Mouse (Mus musculus) heart, embryonic 12.5 days (tissue): ENCODE measurements around the gene Pip4k2c. TPM values are rescaled to one million over a fixed set of nuclear protein-coding genes. Genes with fewer than 3 reads are reported as not detected.
A peak's percentile ranks its signal among the peaks of the same experiment; 100 is the strongest.

ENCODE experiments used
- ATAC-seq: fragments of 200-750 bp; cut with Nextera tagmentation; 2 replicates; pipeline ENCODE4 v1.8.0; 2017; ENCODE audit warnings: moderate TSS enrichment, moderate library complexity; ENCODE audit not compliant: insufficient number of reproducible peaks, low FRiP score
- H3K27ac ChIP-seq: fragments of 300-500 bp; sonication (generic); 2 replicates; pipeline ENCODE4 v1.5.1; 2016; ENCODE audit warnings: mild to moderate bottlenecking, moderate library complexity; ENCODE audit not compliant: poor library complexity, severe bottlenecking
- H3K27me3 ChIP-seq: fragments of 300-500 bp; sonication (generic); replicated peaks from 2 replicates; pipeline ENCODE4 v1.6.1; 2016; ENCODE audit warnings: mild to moderate bottlenecking, moderate library complexity
- H3K36me3 ChIP-seq: fragments of 300-500 bp; sonication (generic); 2 replicates; pipeline ENCODE4 v1.6.1; 2016; ENCODE audit warnings: mild to moderate bottlenecking, moderate library complexity
- H3K4me1 ChIP-seq: fragments of 300-500 bp; sonication (generic); replicated peaks from 2 replicates; pipeline ENCODE4 v1.6.1; 2016; ENCODE audit warnings: mild to moderate bottlenecking
- H3K4me2 ChIP-seq: fragments of 300-500 bp; sonication (generic); 2 replicates; pipeline ENCODE4 v1.6.1; 2016; ENCODE audit warnings: mild to moderate bottlenecking, moderate library complexity
- H3K4me3 ChIP-seq: fragments of 300-500 bp; sonication (generic); 2 replicates; pipeline ENCODE4 v1.5.1; 2016; ENCODE audit warnings: mild to moderate bottlenecking
- H3K9ac ChIP-seq: fragments of 300-500 bp; sonication (generic); 2 replicates; pipeline ENCODE4 v1.6.1; 2016; ENCODE audit warnings: mild to moderate bottlenecking, moderate library complexity
- H3K9me3 ChIP-seq: fragments of 300-500 bp; sonication (generic); replicated peaks from 2 replicates; pipeline ENCODE4 v1.6.1; 2016; ENCODE audit warnings: mild to moderate bottlenecking, moderate library complexity
- WGBS: fragments of 180-500 bp; shearing (Covaris S2); methylation state at CpG from one replicate; pipeline ENCODE4 v1.1.7; 2016; 5-methylcytosine and 5-hydroxymethylcytosine counted together
- polyA plus RNA-seq: library from polyadenylated mRNA; unstranded; fragments of >200 nt; fragmentation: Nextera tagmentation; extraction: Ambion mirVana; gene quantifications from 2 replicates; pipeline ENCODE4 v1.2.1, GENCODE M21; 2016

The Pip4k2c gene
- polyA plus RNA-seq, 1 experiment from 2014 or later: 29.7 TPM

DNA sequence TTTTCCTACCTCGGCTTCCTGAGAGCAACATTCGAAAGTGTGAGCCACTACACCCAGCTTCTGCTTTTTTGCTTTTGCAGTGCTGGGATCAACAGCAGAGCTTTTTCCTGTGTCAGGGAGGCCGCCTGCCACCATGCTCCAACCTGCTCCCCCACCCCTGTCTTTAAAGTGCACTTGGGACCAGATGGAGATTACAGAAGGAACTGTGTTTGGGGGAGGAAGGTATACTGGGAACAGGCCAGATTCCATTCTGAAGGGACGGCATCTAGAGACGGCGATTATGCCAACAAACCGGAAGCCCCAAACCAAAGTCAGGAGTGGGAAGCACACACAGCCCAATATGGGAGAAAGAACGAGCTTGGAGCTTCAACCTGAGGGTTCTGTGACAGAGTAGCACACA, 15.8 kb upstream of the Pip4k2c start:
- 73% methylated on average over 8 of the region's 8 CpGs for WGBS
- Histone ChIP-seq H3K27ac (no peak overlapping the region), H3K4me2 (no peak overlapping the region), H3K4me1 (no peaks in the 10 kb centered on the region), H3K9ac (no peak overlapping the region), H3K36me3 (no peaks in the 10 kb centered on the region), H3K4me3 (no peak overlapping the region), H3K27me3 (peaks cover 41% of the 10 kb centered on the region), H3K9me3 (no peaks in the 10 kb centered on the region)
- ATAC-seq: no peak

- Histone ChIP-seq H3K9me3 (no peaks in the 10 kb centered on the region), H3K4me3 (no peak overlapping the region), H3K4me2 (no peak overlapping the region), H3K4me1 (no peaks in the 10 kb centered on the region), H3K27ac (no peak overlapping the region), H3K9ac (no peak overlapping the region), H3K27me3 (peaks cover 36% of the 10 kb centered on the region), H3K36me3 (no peaks in the 10 kb centered on the region)
- WGBS: 66% methylated on average over 8 of the region's 8 CpGs
- no peak for ATAC-seq
Observed at GRCm38 (mm10) chr10:127226318-127226895, 15.0 kb upstream of the Pip4k2c start.

GRCm38 (mm10) chr10:127225732-127226131, 14.3 kb upstream of the Pip4k2c start:
- Histone ChIP-seq H3K27ac (no peak overlapping the region), H3K4me2 (no peak overlapping the region), H3K4me3 (no peak overlapping the region), H3K9ac (no peak overlapping the region), H3K36me3 (no peaks in the 10 kb centered on the region), H3K4me1 (no peaks in the 10 kb centered on the region), H3K9me3 (no peaks in the 10 kb centered on the region), H3K27me3 (peaks cover 32% of the 10 kb centered on the region)
- 24% methylated on average over 10 of the region's 10 CpGs for WGBS
- ATAC-seq: no peak

- Histone ChIP-seq H3K4me3 (no peak overlapping the region), H3K27ac (no peak overlapping the region), H3K4me1 (no peaks in the 10 kb centered on the region), H3K9me3 (0 out of 2 replicates have a peak, but pooled peaks cover 2% of the 10 kb centered on the region), H3K36me3 (no peaks in the 10 kb centered on the region), H3K27me3 (peaks cover 28% of the 10 kb centered on the region), H3K9ac (no peak overlapping the region), H3K4me2 (no peak overlapping the region)
- ATAC-seq: no peak
- WGBS: 57% methylated on average over 6 of the region's 6 CpGs
Observed at GRCm38 (mm10) chr10:127225213-127225612, 13.8 kb upstream of the Pip4k2c start.

- Histone ChIP-seq H3K9ac (no peak overlapping the region), H3K27me3 (no peaks in the 10 kb centered on the region), H3K36me3 (no peaks in the 10 kb centered on the region), H3K9me3 (0 out of 2 replicates have a peak, but pooled peaks cover 4% of the 10 kb centered on the region), H3K27ac (no peak overlapping the region), H3K4me2 (no peak overlapping the region), H3K4me1 (no peaks in the 10 kb centered on the region), H3K4me3 (no peak overlapping the region)
- 80% methylated on average over 2 of the region's 2 CpGs for WGBS
- ATAC-seq: no peak
Observed at GRCm38 (mm10) chr10:127218339-127218738, 7.0 kb upstream of the Pip4k2c start.

- H3K4me3 ChIP-seq: no peak overlapping the region
- H3K4me2 ChIP-seq: no peak overlapping the region
- H3K27ac ChIP-seq: no peak overlapping the region
- H3K9ac ChIP-seq: no peak overlapping the region
- no peaks in the 10 kb centered on the region for H3K27me3 ChIP-seq
- ATAC-seq: no peak
- no peaks in the 10 kb centered on the region for H3K4me1 ChIP-seq
- 0 out of 2 replicates have a peak, but pooled peaks cover 4% of the 10 kb centered on the region for H3K9me3 ChIP-seq
- no peaks in the 10 kb centered on the region for H3K36me3 ChIP-seq
Observed at GRCm38 (mm10) chr10:127217177-127217576, 5.8 kb upstream of the Pip4k2c start.

- no peaks in the 10 kb centered on the region for H3K36me3 ChIP-seq
- H3K27me3 ChIP-seq: no peaks in the 10 kb centered on the region
- no peaks in the 10 kb centered on the region for H3K4me1 ChIP-seq
- WGBS: 90% methylated on average over 11 of the region's 11 CpGs
- no peak overlapping the region for H3K4me2 ChIP-seq
- ATAC-seq: no peak
- 0 out of 2 replicates have a peak, but pooled peaks cover 4% of the 10 kb centered on the region for H3K9me3 ChIP-seq
- H3K4me3 ChIP-seq: no peak overlapping the region
- H3K27ac ChIP-seq: no peak overlapping the region
- H3K9ac ChIP-seq: no peak overlapping the region
Observed at GRCm38 (mm10) chr10:127216456-127216855, 5.1 kb upstream of the Pip4k2c start.

GRCm38 (mm10) chr10:127214422-127214803, 3.0 kb upstream of the Pip4k2c start:
- H3K9me3 ChIP-seq: no peaks in the 10 kb centered on the region
- H3K36me3 ChIP-seq: no peaks in the 10 kb centered on the region
- no peaks in the 10 kb centered on the region for H3K27me3 ChIP-seq
- H3K9ac ChIP-seq: no peak overlapping the region
- WGBS: 53% methylated on average over 1 of the region's 1 CpGs
- H3K4me3 ChIP-seq: no peak overlapping the region
- no peak overlapping the region for H3K4me2 ChIP-seq
- no peak for ATAC-seq
- no peak overlapping the region for H3K27ac ChIP-seq
- peaks cover 12% of the 10 kb centered on the region for H3K4me1 ChIP-seq

GRCm38 (mm10) chr10:127213704-127214421, 2.5 kb upstream of the Pip4k2c start:
- Histone ChIP-seq H3K4me3 (no peak overlapping the region), H3K36me3 (0 out of 2 replicates have a peak, but pooled peaks cover 2% of the 10 kb centered on the region), H3K27me3 (no peaks in the 10 kb centered on the region), H3K27ac (no peak overlapping the region), H3K4me2 (no peak overlapping the region), H3K9me3 (no peaks in the 10 kb centered on the region), H3K9ac (no peak overlapping the region), H3K4me1 (peaks cover 12% of the 10 kb centered on the region)
- 77% methylated on average over 13 of the region's 13 CpGs for WGBS
- no peak for ATAC-seq

DNA sequence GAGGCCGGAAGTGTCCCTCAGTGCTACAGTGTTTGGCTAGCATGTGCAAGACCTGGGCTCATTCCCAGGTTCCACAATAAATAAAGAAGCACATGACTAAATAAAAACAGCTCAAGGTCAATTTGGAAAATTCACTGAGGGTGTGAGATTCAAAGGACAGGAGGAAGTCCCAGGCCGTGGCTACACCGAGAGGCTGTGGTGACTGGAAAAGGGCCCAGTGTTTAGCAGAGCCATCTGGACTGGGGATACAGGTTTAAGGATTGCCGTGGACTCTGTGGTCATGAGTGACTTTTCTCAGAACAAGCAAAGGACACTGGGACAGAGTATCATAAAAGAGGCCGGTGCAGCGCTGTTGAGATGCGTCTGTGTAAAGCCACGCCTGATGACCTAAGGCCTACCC, 1.9 kb upstream of the Pip4k2c start:
- Histone ChIP-seq H3K4me2 (no peak overlapping the region), H3K9ac (no peak overlapping the region), H3K4me1 (peaks cover 12% of the 10 kb centered on the region), H3K9me3 (no peaks in the 10 kb centered on the region), H3K36me3 (peaks cover 7% of the 10 kb centered on the region), H3K27ac (no peak overlapping the region), H3K27me3 (no peaks in the 10 kb centered on the region), H3K4me3 (no peak overlapping the region)
- no peak for ATAC-seq
- WGBS: 88% methylated on average over 8 of the region's 8 CpGs

DNA sequence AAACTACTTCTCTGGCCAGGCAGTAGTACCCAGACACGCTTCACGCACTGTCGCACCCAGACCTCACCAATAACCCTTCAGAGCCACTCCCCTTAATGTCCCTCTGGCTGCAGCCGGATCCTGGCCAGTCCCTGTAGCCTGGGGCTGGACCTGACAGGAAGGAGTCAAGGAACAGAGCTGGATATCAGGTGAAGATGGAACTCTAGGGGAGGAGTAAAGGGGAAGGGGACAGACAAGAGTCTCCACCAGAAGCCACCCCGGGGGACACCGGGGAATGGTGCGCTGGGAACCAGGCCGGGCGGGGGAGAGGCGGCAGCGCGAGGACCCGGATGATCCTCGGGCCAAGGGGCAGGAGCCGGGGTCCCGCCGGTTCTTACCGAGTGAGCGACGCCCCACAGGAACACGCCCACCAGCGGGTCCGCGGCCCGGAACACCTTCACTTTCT, 402 bp downstream of the Pip4k2c start:
- Histone ChIP-seq H3K9me3 (no peaks in the 10 kb centered on the region), H3K9ac (peak overlapping the region; percentile 80), H3K27me3 (no peaks in the 10 kb centered on the region), H3K27ac (peak overlapping the region; percentile 25), H3K36me3 (peaks cover 27% of the 10 kb centered on the region), H3K4me3 (peak overlapping the region; percentile 74), H3K4me1 (peaks cover 12% of the 10 kb centered on the region), H3K4me2 (peak overlapping the region; percentile 86)
- under 1% methylated on average over 25 of the region's 25 CpGs for WGBS
- peak; percentile 82 for ATAC-seq
